Mouse (Mus musculus): ENCODE results near the gene Pard3b. TPM values are rescaled to one million over a fixed set of nuclear protein-coding genes. Genes with fewer than 3 reads are reported as not detected.

Gene Pard3b
- polyA plus RNA-seq, 1 experiment = 3.0 TPM

GRCm38 (mm10) chr1:62378335-62378734, 739.7 kb downstream of the Pard3b start:
- H3K27ac ChIP-seq (replicated peaks; ENCODE audit: low read depth, low read length) = no peak overlapping the region
- H3K4me3 ChIP-seq (ENCODE audit: insufficient read depth, low read depth, low read length) = no peak overlapping the region
- H3K4me1 ChIP-seq (ENCODE audit: control insufficient read depth, insufficient read depth, insufficient read length, low read length) = no peaks in the 10 kb centered on the region

GRCm38 (mm10) chr1:62382807-62383514, 744.3 kb downstream of the Pard3b start:
- H3K4me3 ChIP-seq (ENCODE audit: insufficient read depth, low read depth, low read length) = no peak overlapping the region
- no peak overlapping the region for H3K27ac ChIP-seq (replicated peaks; ENCODE audit: low read depth, low read length)
- H3K4me1 ChIP-seq (ENCODE audit: control insufficient read depth, insufficient read depth, insufficient read length, low read length) = no peaks in the 10 kb centered on the region

- Histone ChIP-seq H3K4me3 (ENCODE audit: insufficient read depth, low read depth, low read length) (no peak overlapping the region), H3K4me1 (ENCODE audit: control insufficient read depth, insufficient read depth, insufficient read length, low read length) (no peaks in the 10 kb centered on the region), H3K27ac (replicated peaks; ENCODE audit: low read depth, low read length) (no peak overlapping the region)
These were observed 745.6 kb downstream of the Pard3b start for GRCm38 (mm10) chr1:62384241-62384640.

- Histone ChIP-seq H3K4me1 (ENCODE audit: control insufficient read depth, insufficient read depth, insufficient read length, low read length) (peaks cover 3% of the 10 kb centered on the region; the same call in 1 of the 2 replicates), H3K27ac (replicated peaks; ENCODE audit: low read depth, low read length) (no peak overlapping the region), H3K4me3 (ENCODE audit: insufficient read depth, low read depth, low read length) (no peak overlapping the region)
These were observed 749.4 kb downstream of the Pard3b start for GRCm38 (mm10) chr1:62388013-62388412.

GRCm38 (mm10) chr1:62392863-62393262, 754.2 kb downstream of the Pard3b start:
- Histone ChIP-seq H3K4me3 (ENCODE audit: insufficient read depth, low read depth, low read length) (no peak overlapping the region), H3K4me1 (ENCODE audit: control insufficient read depth, insufficient read depth, insufficient read length, low read length) (peaks cover 5% of the 10 kb centered on the region; the same call in 1 of the 2 replicates), H3K27ac (replicated peaks; ENCODE audit: low read depth, low read length) (peak overlapping the region; percentile 5; the same call in 1 of the 2 replicates)

- Histone ChIP-seq H3K4me3 (ENCODE audit: insufficient read depth, low read depth, low read length) (no peak overlapping the region), H3K4me1 (ENCODE audit: control insufficient read depth, insufficient read depth, insufficient read length, low read length) (peaks cover 5% of the 10 kb centered on the region; the same call in 1 of the 2 replicates), H3K27ac (replicated peaks; ENCODE audit: low read depth, low read length) (no peak overlapping the region)
These were observed 755.9 kb downstream of the Pard3b start for GRCm38 (mm10) chr1:62394555-62394954.

- H3K4me3 ChIP-seq (ENCODE audit: insufficient read depth, low read depth, low read length) = no peak overlapping the region
- no peak overlapping the region for H3K27ac ChIP-seq (replicated peaks; ENCODE audit: low read depth, low read length)
These were observed 759.6 kb downstream of the Pard3b start for GRCm38 (mm10) chr1:62398261-62398660.

GRCm38 (mm10) chr1:62398738-62399137, 760.1 kb downstream of the Pard3b start:
- Histone ChIP-seq H3K27ac (replicated peaks; ENCODE audit: low read depth, low read length) (no peak overlapping the region), H3K4me1 (ENCODE audit: control insufficient read depth, insufficient read depth, insufficient read length, low read length) (no peaks in the 10 kb centered on the region), H3K4me3 (ENCODE audit: insufficient read depth, low read depth, low read length) (no peak overlapping the region)

More at GRCm38 (mm10) chr1:62398261-62398660, 759.6 kb downstream of the Pard3b start:
- H3K4me1 ChIP-seq (ENCODE audit: control insufficient read depth, insufficient read depth, insufficient read length, low read length) = no peaks in the 10 kb centered on the region

- Histone ChIP-seq H3K27ac (replicated peaks; ENCODE audit: low read depth, low read length) (no peak overlapping the region), H3K4me3 (ENCODE audit: insufficient read depth, low read depth, low read length) (no peak overlapping the region), H3K4me1 (ENCODE audit: control insufficient read depth, insufficient read depth, insufficient read length, low read length) (no peaks in the 10 kb centered on the region)
These were observed 766.4 kb downstream of the Pard3b start for GRCm38 (mm10) chr1:62405061-62405460.

- Histone ChIP-seq H3K27ac (replicated peaks; ENCODE audit: low read depth, low read length) (no peak overlapping the region), H3K4me1 (ENCODE audit: control insufficient read depth, insufficient read depth, insufficient read length, low read length) (peaks cover 15% of the 10 kb centered on the region), H3K4me3 (ENCODE audit: insufficient read depth, low read depth, low read length) (no peak overlapping the region)
These were observed 772.7 kb downstream of the Pard3b start for GRCm38 (mm10) chr1:62411368-62411767.

GRCm38 (mm10) chr1:62412019-62412418, 773.4 kb downstream of the Pard3b start:
- Histone ChIP-seq H3K27ac (replicated peaks; ENCODE audit: low read depth, low read length) (peak overlapping the region; percentile 50), H3K4me3 (ENCODE audit: insufficient read depth, low read depth, low read length) (no peak overlapping the region), H3K4me1 (ENCODE audit: control insufficient read depth, insufficient read depth, insufficient read length, low read length) (peaks cover 15% of the 10 kb centered on the region)

- peak overlapping the region; percentile 50; the same call in 1 of the 2 replicates for H3K27ac ChIP-seq (replicated peaks; ENCODE audit: low read depth, low read length)
- H3K4me3 ChIP-seq (ENCODE audit: insufficient read depth, low read depth, low read length) = no peak overlapping the region
These were observed 774.4 kb downstream of the Pard3b start for GRCm38 (mm10) chr1:62412988-62413387.

GRCm38 (mm10) chr1:62414521-62414920, 775.9 kb downstream of the Pard3b start:
- Histone ChIP-seq H3K27ac (replicated peaks; ENCODE audit: low read depth, low read length) (no peak overlapping the region), H3K4me3 (ENCODE audit: insufficient read depth, low read depth, low read length) (no peak overlapping the region), H3K4me1 (ENCODE audit: control insufficient read depth, insufficient read depth, insufficient read length, low read length) (peaks cover 15% of the 10 kb centered on the region)

More at GRCm38 (mm10) chr1:62412988-62413387, 774.4 kb downstream of the Pard3b start:
- peaks cover 15% of the 10 kb centered on the region for H3K4me1 ChIP-seq (ENCODE audit: control insufficient read depth, insufficient read depth, insufficient read length, low read length)

GRCm38 (mm10) chr1:62416627-62417374, 778.2 kb downstream of the Pard3b start:
- Histone ChIP-seq H3K4me3 (ENCODE audit: insufficient read depth, low read depth, low read length) (no peak overlapping the region), H3K4me1 (ENCODE audit: control insufficient read depth, insufficient read depth, insufficient read length, low read length) (peaks cover 10% of the 10 kb centered on the region), H3K27ac (replicated peaks; ENCODE audit: low read depth, low read length) (no peak overlapping the region)

- H3K27ac ChIP-seq (replicated peaks; ENCODE audit: low read depth, low read length) = no peak overlapping the region
- no peak overlapping the region for H3K4me3 ChIP-seq (ENCODE audit: insufficient read depth, low read depth, low read length)
- no peaks in the 10 kb centered on the region for H3K4me1 ChIP-seq (ENCODE audit: control insufficient read depth, insufficient read depth, insufficient read length, low read length)
These were observed 784.4 kb downstream of the Pard3b start for GRCm38 (mm10) chr1:62422896-62423650.

All from brown adipose tissue, adult 24 weeks (tissue).